Mouse (Mus musculus): ENCODE measurements around the gene Lce1b. TPM values are rescaled to one million over a fixed set of nuclear protein-coding genes. Genes with fewer than 3 reads are reported as not detected.

The Lce1b gene
- total and polyA plus RNA-seq, 3 experiments: not detected

- Histone ChIP-seq H3K27ac (ENCODE audit: control insufficient read depth, low read depth, low read length) (no peak within 1 kb of the TSS), H3K9me3 (replicated peaks; ENCODE audit: insufficient read depth, low read length) (no peaks in the 10 kb centered on the region), H3K79me2 (ENCODE audit: control insufficient read depth, insufficient read depth, low read length, poor library complexity) (no peaks in the 10 kb centered on the region), H3K27me3 (ENCODE audit: control insufficient read depth in 1 of 2, insufficient read depth in 2 of 2, low read length in 2 of 2) (no peaks in the 10 kb centered on the region), H3K4me3 (ENCODE audit: control insufficient read depth in 1 of 2, insufficient read depth in 1 of 2, low read depth in 2 of 2, low read length in 2 of 2) (no peak within 1 kb of the TSS), H3K4me1 (ENCODE audit: control insufficient read depth in 1 of 2, insufficient read depth in 2 of 2, low read length in 2 of 2) (no peaks in the 10 kb centered on the region), H3K9ac (ENCODE audit: control insufficient read depth, low read depth, low read length, poor library complexity, severe bottlenecking) (no peak within 1 kb of the TSS), H3K36me3 (ENCODE audit: control insufficient read depth in 1 of 2, insufficient read depth in 2 of 2, low read length in 2 of 2) (no peaks in the 10 kb centered on the region)
- DNase-seq (ENCODE audit: low read depth, low spot score): no peak
- TF ChIP-seq USF2 (IDR thresholded peaks at IDR 0.05; ENCODE audit: borderline replicate concordance in 1 of 2, insufficient read depth in 1 of 2, low read depth in 1 of 2, low read length in 2 of 2) (no peak), GATA1 (IDR thresholded peaks at IDR 0.05; ENCODE audit: low read depth, low read length) (no peak), MYB (IDR thresholded peaks at IDR 0.05; ENCODE audit: low read depth, low read length) (no peak), NELFE (IDR thresholded peaks at IDR 0.05; ENCODE audit: low read depth, low read length) (no peak), TAL1 (IDR thresholded peaks at IDR 0.05; ENCODE audit: low read length) (no peak), EP300 (IDR thresholded peaks at IDR 0.05; ENCODE audit: low read depth in 1 of 2, low read length in 2 of 2) (no peak), BHLHE40 (IDR thresholded peaks at IDR 0.05; ENCODE audit: borderline replicate concordance, low read depth, low read length) (no peak), MAFK (IDR thresholded peaks at IDR 0.05; ENCODE audit: borderline replicate concordance, low read depth, low read length) (no peak), POLR2AphosphoS5 (IDR thresholded peaks at IDR 0.05; ENCODE audit: borderline replicate concordance, low read depth, low read length) (no peak), MXI1 (IDR thresholded peaks at IDR 0.05; ENCODE audit: low read depth, low read length) (no peak), ZC3H11A (IDR thresholded peaks at IDR 0.05; ENCODE audit: low read depth, low read length) (no peak), ZNF384 (IDR thresholded peaks at IDR 0.05; ENCODE audit: low read depth, low read length) (no peak)
Measured at GRCm38 (mm10) chr3:92678947-92679346, 22.2 kb upstream of the Lce1b start, which contains the start of gene Lce1c. Lce1c (plus strand) TSS chr3:92679247.

DNA sequence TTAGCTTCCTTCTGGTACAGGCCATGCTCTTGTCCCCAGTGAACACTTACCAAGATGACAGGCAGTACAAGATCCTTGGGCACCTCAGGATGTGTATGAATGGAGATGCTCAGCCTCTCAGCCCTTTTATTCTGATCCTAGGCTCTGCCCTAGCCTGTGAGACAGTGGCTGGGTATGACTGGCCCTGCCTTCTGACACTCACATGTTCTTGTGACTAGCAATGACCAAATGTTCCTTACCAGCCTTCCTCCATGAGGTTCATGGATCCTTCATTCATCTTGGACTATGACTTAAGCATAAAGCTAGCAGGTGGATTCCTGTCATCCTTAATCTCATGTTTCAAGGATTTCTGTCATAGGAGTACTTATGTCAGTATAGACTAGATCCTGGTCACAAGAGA, 13.5 kb upstream of the Lce1b start, which contains the start of gene Lce1a2:
Lce1a2 (minus strand) TSS at position 101 of the 400 bp plus-strand sequence.
- H3K9me3 ChIP-seq (replicated peaks; ENCODE audit: insufficient read depth, low read length): no peaks in the 10 kb centered on the region
- no peak within 1 kb of the TSS for H3K27ac ChIP-seq (ENCODE audit: control insufficient read depth, low read depth, low read length)
- no peak for DNase-seq (ENCODE audit: low read depth, low spot score)
- H3K4me1 ChIP-seq (ENCODE audit: control insufficient read depth in 1 of 2, insufficient read depth in 2 of 2, low read length in 2 of 2): no peaks in the 10 kb centered on the region
- no peaks in the 10 kb centered on the region for H3K36me3 ChIP-seq (ENCODE audit: control insufficient read depth in 1 of 2, insufficient read depth in 2 of 2, low read length in 2 of 2)
- no peaks in the 10 kb centered on the region for H3K79me2 ChIP-seq (ENCODE audit: control insufficient read depth, insufficient read depth, low read length, poor library complexity)
- H3K9ac ChIP-seq (ENCODE audit: control insufficient read depth, low read depth, low read length, poor library complexity, severe bottlenecking): no peak within 1 kb of the TSS
- TF ChIP-seq TBP (IDR thresholded peaks at IDR 0.05; ENCODE audit: low read depth, low read length) (no peak), EP300 (IDR thresholded peaks at IDR 0.05; ENCODE audit: low read depth in 1 of 2, low read length in 2 of 2) (no peak), SIN3A (IDR thresholded peaks at IDR 0.05; ENCODE audit: low read length) (no peak), MYB (IDR thresholded peaks at IDR 0.05; ENCODE audit: low read depth, low read length) (no peak), JUND (IDR thresholded peaks at IDR 0.05; ENCODE audit: low read depth, low read length) (no peak), KAT2A (conservative IDR thresholded peaks at IDR 0.05; ENCODE audit: low read depth, low read length) (no peak), CHD2 (IDR thresholded peaks at IDR 0.05; ENCODE audit: low read length) (no peak), UBTF (IDR thresholded peaks at IDR 0.05; ENCODE audit: borderline replicate concordance, insufficient read depth, low read depth, low read length) (no peak), ZKSCAN1 (IDR thresholded peaks at IDR 0.05; ENCODE audit: low read depth, low read length) (no peak), NELFE (IDR thresholded peaks at IDR 0.05; ENCODE audit: low read depth, low read length) (no peak)
- H3K27me3 ChIP-seq (ENCODE audit: control insufficient read depth in 1 of 2, insufficient read depth in 2 of 2, low read length in 2 of 2): no peaks in the 10 kb centered on the region
- no peak within 1 kb of the TSS for H3K4me3 ChIP-seq (ENCODE audit: control insufficient read depth in 1 of 2, insufficient read depth in 1 of 2, low read depth in 2 of 2, low read length in 2 of 2)
